Mouse (Mus musculus): Measurements from ENCODE around the gene Bicd1. TPM values are rescaled to one million over a fixed set of nuclear protein-coding genes. Genes with fewer than 3 reads are reported as not detected.
"Not testable (repeated sequence)": the region's sequence is repeated elsewhere in the genome, so short reads cannot be mapped to it uniquely, and the experiment has no call there.

Bicd1 gene
- 29.8 and 31.8 TPM in 2 replicates for polyA plus RNA-seq (2016; fragmentation: Nextera tagmentation; extraction: Ambion mirVana)

- Histone ChIP-seq H3K27me3 (replicated peaks) (no peaks in the 10 kb centered on the region), H3K36me3 (no peaks in the 10 kb centered on the region), H3K27ac (peak within 1 kb of the TSS; percentile 72), H3K4me2 (replicated peaks) (peak within 1 kb of the TSS; percentile 67), H3K4me3 (peak within 1 kb of the TSS; percentile 53), H3K4me1 (no peaks in the 10 kb centered on the region), H3K9ac (peak within 1 kb of the TSS; percentile 75), H3K9me3 (no peaks in the 10 kb centered on the region)
- WGBS = under 1% methylated on average over 30 of the region's 30 CpGs
- ATAC-seq (ENCODE audit: low FRiP score, low read depth) = peak; percentile 99
Measured at GRCm38 (mm10) chr6:149408833-149409332, at the start of gene Bicd1. Gene Bicd1 (plus strand): TSS chr6:149408886.

- not testable (repeated sequence) for H3K9ac ChIP-seq; H3K4me3 ChIP-seq; H3K36me3 ChIP-seq; H3K4me2 ChIP-seq (replicated peaks); ATAC-seq (ENCODE audit: low FRiP score, low read depth); H3K9me3 ChIP-seq; H3K27ac ChIP-seq; H3K4me1 ChIP-seq; H3K27me3 ChIP-seq (replicated peaks)
- WGBS = 95% methylated on average over 20 of the region's 20 CpGs
Measured at GRCm38 (mm10) chr6:149362533-149362932, 46.2 kb upstream of the Bicd1 start.

DNA sequence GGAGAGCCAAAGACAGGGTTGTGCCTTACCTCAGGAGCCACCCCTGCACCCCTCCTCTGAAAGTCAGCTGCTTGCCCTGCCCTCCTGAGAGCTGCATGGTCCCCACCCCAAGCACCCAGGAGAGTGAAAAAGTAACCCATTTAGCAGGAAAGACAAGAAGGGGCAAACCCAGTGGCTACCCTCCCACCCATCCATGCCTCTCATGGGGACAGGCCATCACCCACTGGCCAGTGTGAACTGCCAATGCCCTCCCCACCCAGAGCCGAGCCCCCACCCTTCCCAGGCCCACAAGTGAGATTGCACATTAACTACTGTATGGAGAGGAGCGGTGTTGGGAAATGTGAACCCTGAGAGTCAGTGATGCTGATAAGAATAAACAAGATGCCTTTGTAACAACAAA lies 42.7 kb upstream of the Bicd1 start:
- H3K27ac ChIP-seq; H3K4me1 ChIP-seq; H3K27me3 ChIP-seq (replicated peaks); ATAC-seq (ENCODE audit: low FRiP score, low read depth); H3K4me2 ChIP-seq (replicated peaks); H3K9ac ChIP-seq; H3K4me3 ChIP-seq; H3K9me3 ChIP-seq; H3K36me3 ChIP-seq: not testable (repeated sequence)
- WGBS = 88% methylated on average over 2 of the region's 2 CpGs

- no peak for ATAC-seq (ENCODE audit: low FRiP score, low read depth)
- Histone ChIP-seq H3K4me1 (no peaks in the 10 kb centered on the region), H3K27me3 (replicated peaks) (no peaks in the 10 kb centered on the region), H3K9ac (no peak overlapping the region), H3K27ac (no peak overlapping the region), H3K36me3 (no peaks in the 10 kb centered on the region), H3K4me3 (no peak overlapping the region), H3K4me2 (replicated peaks) (no peak overlapping the region), H3K9me3 (no peaks in the 10 kb centered on the region)
- WGBS = 91% methylated on average over 2 of the region's 2 CpGs
Measured at GRCm38 (mm10) chr6:149366403-149366802, 42.3 kb upstream of the Bicd1 start.

- ATAC-seq (ENCODE audit: low FRiP score, low read depth) = no peak
Measured at GRCm38 (mm10) chr6:149374986-149375457, 33.7 kb upstream of the Bicd1 start.

GRCm38 (mm10) chr6:149383531-149383930 lies 25.2 kb upstream of the Bicd1 start:
- Histone ChIP-seq H3K4me1 (no peaks in the 10 kb centered on the region), H3K4me2 (replicated peaks) (no peak overlapping the region), H3K27me3 (replicated peaks) (no peaks in the 10 kb centered on the region), H3K36me3 (no peaks in the 10 kb centered on the region), H3K9me3 (no peaks in the 10 kb centered on the region), H3K4me3 (no peak overlapping the region), H3K27ac (no peak overlapping the region), H3K9ac (no peak overlapping the region)
- WGBS = 81% methylated on average over 2 of the region's 2 CpGs
- no peak for ATAC-seq (ENCODE audit: low FRiP score, low read depth)

More at GRCm38 (mm10) chr6:149374986-149375457, 33.7 kb upstream of the Bicd1 start:
- Histone ChIP-seq H3K4me2 (replicated peaks) (no peak overlapping the region), H3K4me1 (no peaks in the 10 kb centered on the region), H3K27ac (no peak overlapping the region), H3K36me3 (no peaks in the 10 kb centered on the region), H3K27me3 (replicated peaks) (no peaks in the 10 kb centered on the region), H3K9me3 (no peaks in the 10 kb centered on the region), H3K4me3 (no peak overlapping the region), H3K9ac (no peak overlapping the region)
- WGBS = 68% methylated on average over 2 of the region's 2 CpGs

DNA sequence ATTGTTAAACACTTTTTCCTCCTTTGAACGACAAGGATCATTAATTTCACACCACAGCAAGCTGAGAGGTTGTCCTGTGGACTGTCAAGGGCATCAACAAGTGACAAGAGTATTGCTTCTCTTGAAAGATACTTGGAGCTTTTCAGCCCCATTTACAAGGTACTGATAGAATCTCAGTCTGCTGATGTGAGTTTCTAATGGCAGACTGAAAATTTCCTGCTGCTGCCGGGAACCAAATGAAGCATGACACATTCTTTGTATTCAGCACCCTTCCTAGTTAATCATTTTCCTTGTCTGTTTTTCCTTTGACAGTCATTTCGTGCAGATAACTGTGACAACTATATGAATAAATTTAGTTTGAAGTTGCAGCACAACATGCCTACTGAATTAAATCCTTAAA lies 22.3 kb upstream of the Bicd1 start:
- WGBS = 15% methylated on average over 3 of the region's 3 CpGs
- Histone ChIP-seq H3K36me3 (no peaks in the 10 kb centered on the region), H3K27ac (no peak overlapping the region), H3K9me3 (no peaks in the 10 kb centered on the region), H3K4me3 (no peak overlapping the region), H3K27me3 (replicated peaks) (no peaks in the 10 kb centered on the region), H3K9ac (no peak overlapping the region), H3K4me2 (replicated peaks) (no peak overlapping the region), H3K4me1 (no peaks in the 10 kb centered on the region)
- no peak for ATAC-seq (ENCODE audit: low FRiP score, low read depth)

GRCm38 (mm10) chr6:149389626-149390025 lies 19.1 kb upstream of the Bicd1 start:
- H3K4me3 ChIP-seq; H3K4me1 ChIP-seq; H3K27me3 ChIP-seq (replicated peaks); H3K36me3 ChIP-seq; H3K27ac ChIP-seq; H3K4me2 ChIP-seq (replicated peaks); H3K9me3 ChIP-seq; H3K9ac ChIP-seq; ATAC-seq (ENCODE audit: low FRiP score, low read depth): not testable (repeated sequence)
- 97% methylated on average over 2 of the region's 2 CpGs for WGBS

GRCm38 (mm10) chr6:149399396-149399795 lies 9.3 kb upstream of the Bicd1 start:
- Histone ChIP-seq H3K4me1 (no peaks in the 10 kb centered on the region), H3K9ac (no peak overlapping the region), H3K27ac (no peak overlapping the region), H3K4me3 (no peak overlapping the region), H3K9me3 (no peaks in the 10 kb centered on the region), H3K36me3 (no peaks in the 10 kb centered on the region), H3K4me2 (replicated peaks) (no peak overlapping the region), H3K27me3 (replicated peaks) (no peaks in the 10 kb centered on the region)
- ATAC-seq (ENCODE audit: low FRiP score, low read depth) = no peak

GRCm38 (mm10) chr6:149409341-149409740 lies 655 bp downstream of the Bicd1 start:
- whole genome bisulfite sequencing = under 1% methylated on average over 11 of the region's 11 CpGs
- Histone ChIP-seq H3K4me2 (replicated peaks) (peak overlapping the region; percentile 67), H3K27ac (peak overlapping the region; percentile 72), H3K36me3 (no peaks in the 10 kb centered on the region), H3K4me3 (peak overlapping the region; percentile 53), H3K9ac (peak overlapping the region; percentile 75), H3K27me3 (replicated peaks) (no peaks in the 10 kb centered on the region), H3K9me3 (no peaks in the 10 kb centered on the region), H3K4me1 (no peaks in the 10 kb centered on the region)
- peak; percentile 57 for ATAC-seq (ENCODE audit: low FRiP score, low read depth)

GRCm38 (mm10) chr6:149409845-149410244 lies 1.2 kb downstream of the Bicd1 start:
- WGBS = 6% methylated on average over 4 of the region's 4 CpGs
- Histone ChIP-seq H3K27me3 (replicated peaks) (no peaks in the 10 kb centered on the region), H3K4me1 (no peaks in the 10 kb centered on the region), H3K36me3 (no peaks in the 10 kb centered on the region), H3K4me3 (peak overlapping the region; percentile 53), H3K27ac (peak overlapping the region; percentile 72; the same call in 1 of the 2 replicates), H3K4me2 (replicated peaks) (peak overlapping the region; percentile 67), H3K9ac (peak overlapping the region; percentile 44; the same call in 1 of the 2 replicates), H3K9me3 (no peaks in the 10 kb centered on the region)
- no peak for ATAC-seq (ENCODE audit: low FRiP score, low read depth)

GRCm38 (mm10) chr6:149413256-149413655 lies 4.6 kb downstream of the Bicd1 start:
- Histone ChIP-seq H3K4me3 (no peak overlapping the region), H3K9ac (no peak overlapping the region), H3K9me3 (no peaks in the 10 kb centered on the region), H3K4me1 (no peaks in the 10 kb centered on the region), H3K4me2 (replicated peaks) (no peak overlapping the region), H3K27me3 (replicated peaks) (no peaks in the 10 kb centered on the region), H3K27ac (no peak overlapping the region), H3K36me3 (no peaks in the 10 kb centered on the region)
- ATAC-seq (ENCODE audit: low FRiP score, low read depth) = no peak

GRCm38 (mm10) chr6:149424748-149425147 lies 16.1 kb downstream of the Bicd1 start:
- H3K4me1 ChIP-seq = no peaks in the 10 kb centered on the region
- no peaks in the 10 kb centered on the region for H3K36me3 ChIP-seq
- ATAC-seq (ENCODE audit: low FRiP score, low read depth) = no peak

More at GRCm38 (mm10) chr6:149424748-149425147, 16.1 kb downstream of the Bicd1 start:
- Histone ChIP-seq H3K4me3 (no peak overlapping the region), H3K9me3 (no peaks in the 10 kb centered on the region), H3K27me3 (replicated peaks) (no peaks in the 10 kb centered on the region), H3K9ac (no peak overlapping the region), H3K27ac (no peak overlapping the region), H3K4me2 (replicated peaks) (no peak overlapping the region)

Data from neural tube, embryonic 12.5 days (tissue).